20 mouse cellular contexts compared by ENCODE assay signal in genomic region chr8:34703351-34703750, GRCm38 (mm10).
DNase-seq lines count a peak whose midpoint lies in the region; ATAC-seq and TF ChIP-seq lines count a peak whose summit lies in the region.
"Had no signal": no experiment of that assay in that cellular context is flagged by ENCODE, and none has a peak within 500 bp of the region (broad histone marks: within the 10 kb centered on the region; RNA-seq: fewer than 3 reads in every experiment).

No protein-coding gene starts in this region.

- peak; percentile 20 for DNase-seq in hindbrain, embryonic 11.5 days (ENCODE audit: low spot score)
- no peak for DNase-seq in hindbrain, embryonic 14.5 days (ENCODE audit: low spot score)
- DNase-seq in brain, embryonic 14.5 days (ENCODE audit: low read depth) = peak; percentile 75
- DNase-seq in urinary bladder, adult 2 months (ENCODE audit: low spot score) = no peak
- DNase-seq in kidney, adult 11 months = no peak
- no peak for DNase-seq in right cerebral cortex, postnatal 14 days
- DNase-seq: adrenal gland, postnatal 10 days; heart, postnatal 4 days; kidney, adult 18-20 months; kidney, postnatal 14 days; layer of hippocampus, adult 9-11 months; spleen, adult 18-20 months; thymus, postnatal 25 days had no signal

- TF ChIP-seq POLR2A in ES-Bruce4 (IDR thresholded peaks at IDR 0.05; ENCODE audit: insufficient read depth, low read length) = no peak
- no peak for TF ChIP-seq POLR2A in brain, embryonic 14.5 days (IDR thresholded peaks at IDR 0.05; ENCODE audit: borderline replicate concordance, extremely low read depth, insufficient read depth, insufficient read length, poor library complexity, severe bottlenecking)

- no peaks in the 10 kb centered on the region for H3K36me3 ChIP-seq in hindbrain, embryonic 11.5 days (ENCODE audit: control insufficient read depth, insufficient read depth, low read length)
- H3K36me3 ChIP-seq in hindbrain, embryonic 14.5 days (replicated peaks; ENCODE audit: control insufficient read depth, insufficient read depth) = no peaks in the 10 kb centered on the region
- no peaks in the 10 kb centered on the region for H3K36me3 ChIP-seq in ES-Bruce4 (ENCODE audit: control insufficient read depth, insufficient read depth, low read length, poor library complexity, severe bottlenecking)
- H3K36me3 ChIP-seq in forebrain, embryonic 15.5 days = no peaks in the 10 kb centered on the region
- H3K36me3 ChIP-seq: lung, embryonic 15.5 days; neural tube, embryonic 15.5 days had no signal

- H3K27ac ChIP-seq in hindbrain, embryonic 11.5 days (ENCODE audit: low read depth, low read length) = no peak overlapping the region
- H3K27ac ChIP-seq in hindbrain, embryonic 14.5 days = no peak overlapping the region
- H3K27ac ChIP-seq in ES-Bruce4 (ENCODE audit: insufficient read depth, low read length) = peak overlapping the region; percentile 30
- H3K27ac ChIP-seq in forebrain, embryonic 15.5 days (replicated peaks) = 0 out of 2 replicates have a peak overlapping the region, but pooled peaks have one; percentile 14
- H3K27ac ChIP-seq: lung, embryonic 15.5 days; neural tube, embryonic 15.5 days had no signal

- 17% methylated on average over 7 of the region's 8 CpGs for WGBS in hindbrain, embryonic 11.5 days
- WGBS in hindbrain, embryonic 14.5 days = 20% methylated on average over 8 of the region's 8 CpGs
- 6% methylated on average over 8 of the region's 8 CpGs for WGBS in forebrain, embryonic 15.5 days

- H3K4me1 ChIP-seq in hindbrain, embryonic 11.5 days (replicated peaks; ENCODE audit: control insufficient read depth, insufficient read depth, low read length) = no peaks in the 10 kb centered on the region
- no peaks in the 10 kb centered on the region for H3K4me1 ChIP-seq in hindbrain, embryonic 14.5 days (replicated peaks; ENCODE audit: control insufficient read depth, insufficient read depth, low read length)
- H3K4me1 ChIP-seq in ES-Bruce4 (ENCODE audit: control insufficient read depth, insufficient read depth, low read length) = peaks cover 2% of the 10 kb centered on the region
- H3K4me1 ChIP-seq in forebrain, embryonic 15.5 days = peaks cover 5% of the 10 kb centered on the region; the same call in 1 of the 2 replicates
- H3K4me1 ChIP-seq: lung, embryonic 15.5 days; neural tube, embryonic 15.5 days had no signal

- TF ChIP-seq CTCF in ES-Bruce4 (IDR thresholded peaks at IDR 0.05; ENCODE audit: low read depth, low read length) = no peak
- no peak for TF ChIP-seq CTCF in brain, embryonic 14.5 days (IDR thresholded peaks at IDR 0.05; ENCODE audit: borderline replicate concordance, extremely low read depth, insufficient read depth, insufficient read length)

- TF ChIP-seq EP300 in ES-Bruce4 (IDR thresholded peaks at IDR 0.05; ENCODE audit: insufficient read depth, low read depth, low read length) = 0 out of 2 replicates have a peak, but pooled peaks have one; percentile 39

- no peaks in the 10 kb centered on the region for H3K9me3 ChIP-seq in hindbrain, embryonic 11.5 days (ENCODE audit: control insufficient read depth, low read length)
- H3K9me3 ChIP-seq in hindbrain, embryonic 14.5 days (ENCODE audit: control insufficient read depth, low read length) = no peaks in the 10 kb centered on the region
- H3K9me3 ChIP-seq in ES-Bruce4 (replicated peaks; ENCODE audit: control insufficient read depth, insufficient read depth, low read length, poor library complexity, severe bottlenecking) = no peaks in the 10 kb centered on the region; the same call in 1 of the 2 replicates
- no peaks in the 10 kb centered on the region for H3K9me3 ChIP-seq in forebrain, embryonic 15.5 days
- H3K9me3 ChIP-seq: lung, embryonic 15.5 days; neural tube, embryonic 15.5 days had no signal

- no peaks in the 10 kb centered on the region for H3K27me3 ChIP-seq in hindbrain, embryonic 11.5 days (ENCODE audit: control insufficient read depth, insufficient read depth, low read length)
- no peaks in the 10 kb centered on the region for H3K27me3 ChIP-seq in hindbrain, embryonic 14.5 days (ENCODE audit: control insufficient read depth, insufficient read depth, low read length)
- H3K27me3 ChIP-seq in ES-Bruce4 (ENCODE audit: control insufficient read depth, insufficient read depth, low read length, poor library complexity, severe bottlenecking) = no peaks in the 10 kb centered on the region
- no peaks in the 10 kb centered on the region for H3K27me3 ChIP-seq in forebrain, embryonic 15.5 days
- H3K27me3 ChIP-seq: CH12.LX; lung, embryonic 15.5 days; neural tube, embryonic 15.5 days had no signal

- no peak overlapping the region for H3K4me2 ChIP-seq in hindbrain, embryonic 11.5 days (replicated peaks; ENCODE audit: low read depth, low read length)
- no peak overlapping the region for H3K4me2 ChIP-seq in hindbrain, embryonic 14.5 days (replicated peaks)
- H3K4me2 ChIP-seq in forebrain, embryonic 15.5 days (replicated peaks) = no peak overlapping the region
- H3K4me2 ChIP-seq: heart, embryonic 11.5 days; liver, embryonic 11.5 days; lung, embryonic 15.5 days; neural tube, embryonic 15.5 days had no signal

- no peak overlapping the region for H3K4me3 ChIP-seq in hindbrain, embryonic 11.5 days (ENCODE audit: low read depth, low read length)
- no peak overlapping the region for H3K4me3 ChIP-seq in hindbrain, embryonic 14.5 days (replicated peaks; ENCODE audit: low read length)
- H3K4me3 ChIP-seq in ES-Bruce4 (ENCODE audit: low read depth, low read length) = no peak overlapping the region
- no peak overlapping the region for H3K4me3 ChIP-seq in forebrain, embryonic 15.5 days
- H3K4me3 ChIP-seq: lung, embryonic 15.5 days; neural tube, embryonic 15.5 days had no signal

- ATAC-seq in hindbrain, embryonic 11.5 days (ENCODE audit: low FRiP score) = no peak
- ATAC-seq in hindbrain, embryonic 14.5 days (ENCODE audit: low FRiP score) = no peak
- peak; percentile 64 for ATAC-seq in forebrain, embryonic 15.5 days (replicated peaks)

- H3K9ac ChIP-seq in hindbrain, embryonic 11.5 days (ENCODE audit: low read depth, low read length) = no peak overlapping the region
- no peak overlapping the region for H3K9ac ChIP-seq in hindbrain, embryonic 14.5 days
- no peak overlapping the region for H3K9ac ChIP-seq in ES-Bruce4 (ENCODE audit: low read depth, poor library complexity, severe bottlenecking)
- no peak overlapping the region for H3K9ac ChIP-seq in forebrain, embryonic 15.5 days (replicated peaks)
- H3K9ac ChIP-seq: lung, embryonic 15.5 days; neural tube, embryonic 15.5 days had no signal

Comparison
In these comparisons a context has a peak if more than half of its experiments do, and no peak if none do; other contexts are left out.
1. DNase-seq: peak in hindbrain, embryonic 11.5 days (single experiment) and brain, embryonic 14.5 days (single experiment); none in hindbrain, embryonic 14.5 days (single experiment), urinary bladder, adult 2 months (single experiment), kidney, adult 11 months (single experiment) and right cerebral cortex, postnatal 14 days (single experiment).
2. H3K27ac ChIP-seq: peak in ES-Bruce4 (single experiment) and forebrain, embryonic 15.5 days (single experiment); none in hindbrain, embryonic 11.5 days (single experiment) and hindbrain, embryonic 14.5 days (single experiment).